Mouse (Mus musculus) E14TG2a.4 (cell line): Measurements from ENCODE around the gene Asb10.

Experiments
- H3K27me3 ChIP-seq: 2 replicates; pipeline ENCODE4 v1.6.1; 2014; ENCODE audit warnings: low read length, control low read depth; ENCODE audit not compliant: insufficient read depth
- H3K36me3 ChIP-seq: 2 replicates; pipeline ENCODE4 v1.6.1; 2014; ENCODE audit warnings: low read length, control low read depth; ENCODE audit not compliant: insufficient read depth
- H3K4me1 ChIP-seq: replicated peaks from 2 replicates; pipeline ENCODE4 v1.6.1; 2014; ENCODE audit warnings: low read depth, low read length, control low read depth
- H3K4me3 ChIP-seq: replicated peaks from 2 replicates; pipeline ENCODE4 v1.5.1; 2014; ENCODE audit warnings: mild to moderate bottlenecking, low read length
- H3K9me3 ChIP-seq: 2 replicates; pipeline ENCODE4 v1.6.1; 2014; ENCODE audit warnings: low read length, control low read depth
- CTCF ChIP-seq: conservative IDR thresholded peaks from 2 replicates; pipeline ENCODE4 v1.5.1; 2014; ENCODE audit warnings: low read length
- NANOG ChIP-seq: IDR thresholded peaks from 2 replicates; pipeline ENCODE4 v1.6.1; 2014; ENCODE audit warnings: borderline replicate concordance, low read length, mixed read lengths
- POU5F1 ChIP-seq: IDR thresholded peaks from 2 replicates; pipeline ENCODE4 v1.6.1; 2014; ENCODE audit warnings: low read length, borderline replicate concordance

The Asb10 gene

DNA sequence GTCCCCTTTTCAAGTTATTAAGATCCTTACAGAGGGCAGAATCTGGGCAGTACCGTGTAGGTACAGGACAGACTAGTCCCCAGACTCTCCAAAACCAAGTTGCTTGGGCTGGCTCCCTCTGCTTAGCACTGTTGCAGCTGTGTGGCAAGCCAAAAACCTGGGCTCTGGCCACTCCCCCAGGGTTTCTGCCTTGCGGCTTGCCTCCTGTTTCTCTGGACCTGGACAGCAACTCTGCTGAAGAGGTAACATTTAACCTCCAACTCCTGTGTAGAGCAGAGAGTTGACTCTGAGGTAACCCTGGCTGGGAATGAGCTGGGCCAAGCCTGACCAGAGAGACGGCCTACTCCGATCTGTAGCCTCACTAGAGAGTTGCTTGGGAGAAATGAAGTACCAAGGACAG lies 38.0 kb downstream of the Asb10 start:
- no peak for TF ChIP-seq NANOG
- TF ChIP-seq CTCF = no peak
- TF ChIP-seq POU5F1 = no peak
- H3K36me3 ChIP-seq = peaks cover 45% of the 10 kb centered on the region
- no peak overlapping the region for H3K4me3 ChIP-seq
- peaks cover 22% of the 10 kb centered on the region for H3K27me3 ChIP-seq
- no peaks in the 10 kb centered on the region for H3K9me3 ChIP-seq
- peaks cover 40% of the 10 kb centered on the region for H3K4me1 ChIP-seq

DNA sequence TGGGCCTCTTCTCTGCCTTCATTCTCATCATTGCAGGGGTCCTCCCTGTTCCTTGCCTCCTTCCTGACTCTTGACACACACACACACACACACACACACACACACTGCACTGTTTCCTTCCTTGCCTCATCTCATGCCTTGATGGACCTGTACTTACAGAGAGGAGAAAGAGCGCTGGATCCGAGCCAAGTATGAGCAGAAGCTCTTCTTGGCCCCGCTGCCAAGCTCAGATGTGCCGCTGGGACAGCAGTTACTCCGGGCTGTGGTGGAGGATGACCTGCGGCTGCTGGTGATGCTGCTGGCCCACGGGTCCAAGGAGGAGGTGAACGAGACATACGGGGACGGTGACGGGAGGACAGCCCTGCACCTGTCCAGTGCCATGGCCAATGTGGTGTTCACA lies 39.9 kb downstream of the Asb10 start:
- no peak for TF ChIP-seq POU5F1
- TF ChIP-seq CTCF = no peak
- TF ChIP-seq NANOG = no peak
- Histone ChIP-seq H3K9me3 (no peaks in the 10 kb centered on the region), H3K4me3 (no peak overlapping the region), H3K36me3 (peaks cover 55% of the 10 kb centered on the region), H3K27me3 (peaks cover 19% of the 10 kb centered on the region), H3K4me1 (peaks cover 57% of the 10 kb centered on the region)

DNA sequence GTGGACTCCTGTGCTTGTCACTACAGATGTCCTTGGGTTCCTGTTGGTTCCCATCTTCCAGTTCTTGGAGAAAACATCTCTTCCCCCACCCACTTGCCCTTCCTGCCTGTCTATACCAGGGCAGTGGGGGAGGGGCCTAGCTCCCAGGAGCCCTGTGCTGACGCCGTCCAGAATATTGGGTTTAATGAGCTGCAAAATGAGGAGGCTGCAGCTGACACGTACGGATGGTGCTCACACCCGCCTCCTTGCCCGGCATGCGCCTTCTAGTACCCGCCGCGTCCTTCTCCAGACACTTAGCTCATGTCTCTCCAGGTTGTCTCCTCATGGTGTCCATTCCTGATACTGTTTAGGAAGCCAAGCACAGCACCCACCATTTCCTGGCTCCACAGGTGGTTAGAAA lies 41.7 kb downstream of the Asb10 start:
- H3K9me3 ChIP-seq = no peaks in the 10 kb centered on the region
- H3K27me3 ChIP-seq = peaks cover 3% of the 10 kb centered on the region
- peaks cover 56% of the 10 kb centered on the region for H3K4me1 ChIP-seq
- TF ChIP-seq POU5F1 = no peak
- no peak for TF ChIP-seq CTCF
- TF ChIP-seq NANOG = no peak
- peaks cover 71% of the 10 kb centered on the region for H3K36me3 ChIP-seq
- H3K4me3 ChIP-seq = no peak overlapping the region

GRCm38 (mm10) chr5:24497526-24497925 lies 43.3 kb downstream of the Asb10 start:
- TF ChIP-seq NANOG = no peak
- TF ChIP-seq CTCF = no peak
- no peak for TF ChIP-seq POU5F1
- H3K4me3 ChIP-seq = no peak overlapping the region
- H3K36me3 ChIP-seq = peaks cover 86% of the 10 kb centered on the region
- H3K4me1 ChIP-seq = peaks cover 55% of the 10 kb centered on the region
- no peaks in the 10 kb centered on the region for H3K27me3 ChIP-seq
- no peaks in the 10 kb centered on the region for H3K9me3 ChIP-seq

GRCm38 (mm10) chr5:24496756-24497155 lies 44.0 kb downstream of the Asb10 start:
- Histone ChIP-seq H3K4me3 (no peak overlapping the region), H3K4me1 (peaks cover 55% of the 10 kb centered on the region), H3K36me3 (peaks cover 86% of the 10 kb centered on the region), H3K27me3 (no peaks in the 10 kb centered on the region), H3K9me3 (no peaks in the 10 kb centered on the region)
- TF ChIP-seq NANOG (no peak), CTCF (no peak), POU5F1 (no peak)

DNA sequence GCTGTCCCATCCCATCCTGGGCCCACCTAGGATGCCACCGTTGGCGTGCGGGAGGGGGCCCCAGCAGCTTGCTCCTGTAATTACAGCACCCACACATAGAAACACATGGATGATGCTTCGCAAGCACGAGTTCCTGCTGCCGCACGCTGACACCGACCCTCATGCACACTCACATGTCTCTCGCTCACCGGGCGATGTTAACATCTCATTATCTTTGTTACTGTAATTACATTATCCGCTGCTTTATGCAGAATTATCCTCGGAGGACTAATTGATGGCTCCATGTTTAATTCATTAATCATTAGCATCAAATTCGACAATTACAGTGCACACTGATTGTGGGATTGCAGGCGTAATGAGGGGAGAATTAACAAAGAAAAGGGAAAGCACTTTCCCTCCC lies 45.8 kb downstream of the Asb10 start:
- TF ChIP-seq CTCF (no peak), POU5F1 (no peak), NANOG (no peak)
- Histone ChIP-seq H3K27me3 (no peaks in the 10 kb centered on the region), H3K4me1 (peaks cover 59% of the 10 kb centered on the region), H3K4me3 (0 out of 2 replicates have a peak overlapping the region, but pooled peaks have one; percentile 20), H3K9me3 (no peaks in the 10 kb centered on the region), H3K36me3 (peaks cover 86% of the 10 kb centered on the region)

GRCm38 (mm10) chr5:24492546-24493285 lies 48.1 kb downstream of the Asb10 start:
- no peaks in the 10 kb centered on the region for H3K27me3 ChIP-seq
- H3K4me1 ChIP-seq = peaks cover 45% of the 10 kb centered on the region
- peaks cover 87% of the 10 kb centered on the region for H3K36me3 ChIP-seq
- H3K9me3 ChIP-seq = no peaks in the 10 kb centered on the region
- no peak for TF ChIP-seq POU5F1
- no peak for TF ChIP-seq CTCF
- no peak for TF ChIP-seq NANOG
- H3K4me3 ChIP-seq = no peak overlapping the region

DNA sequence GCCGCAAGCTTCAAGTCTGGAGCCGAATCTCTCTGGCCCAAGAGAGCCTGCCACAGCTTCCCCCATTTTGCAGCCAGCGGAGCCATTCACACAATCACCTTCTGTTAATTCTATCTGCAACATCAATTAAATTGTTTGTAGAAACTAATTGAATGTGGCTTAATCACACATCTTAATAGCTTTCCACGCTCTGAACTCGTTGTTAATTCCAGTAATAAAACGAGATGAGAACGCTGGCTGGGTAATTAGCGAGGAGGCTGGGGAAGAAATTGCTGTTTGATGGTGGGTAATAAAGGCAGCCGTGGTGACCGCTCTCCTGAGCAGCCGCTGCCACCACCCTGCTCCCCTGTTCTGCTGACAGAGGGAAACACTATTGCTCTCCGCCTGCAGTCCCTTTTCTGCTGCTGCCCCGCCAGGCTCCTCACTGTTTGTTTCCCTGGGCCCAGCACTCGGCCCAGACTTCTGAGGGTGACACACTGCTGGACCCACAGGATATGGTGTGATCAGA lies 50.3 kb downstream of the Asb10 start:
- Histone ChIP-seq H3K9me3 (no peaks in the 10 kb centered on the region), H3K27me3 (peaks cover 3% of the 10 kb centered on the region; the same call in 1 of the 2 replicates), H3K36me3 (peaks cover 89% of the 10 kb centered on the region), H3K4me1 (peaks cover 36% of the 10 kb centered on the region), H3K4me3 (no peak overlapping the region)
- TF ChIP-seq CTCF = no peak
- no peak for TF ChIP-seq POU5F1
- no peak for TF ChIP-seq NANOG
